Mouse (Mus musculus): ENCODE measurements around the gene A630073D07Rik. TPM values are rescaled to one million over a fixed set of nuclear protein-coding genes. Genes with fewer than 3 reads are reported as not detected.
"Not testable (repeated sequence)": the region's sequence is repeated elsewhere in the genome, so short reads cannot be mapped to it uniquely, and the experiment has no call there.

The A630073D07Rik gene
- not detected in 2 replicates for polyA plus RNA-seq (2015; fragmentation: Nextera tagmentation; extraction: Ambion mirVana)

DNA sequence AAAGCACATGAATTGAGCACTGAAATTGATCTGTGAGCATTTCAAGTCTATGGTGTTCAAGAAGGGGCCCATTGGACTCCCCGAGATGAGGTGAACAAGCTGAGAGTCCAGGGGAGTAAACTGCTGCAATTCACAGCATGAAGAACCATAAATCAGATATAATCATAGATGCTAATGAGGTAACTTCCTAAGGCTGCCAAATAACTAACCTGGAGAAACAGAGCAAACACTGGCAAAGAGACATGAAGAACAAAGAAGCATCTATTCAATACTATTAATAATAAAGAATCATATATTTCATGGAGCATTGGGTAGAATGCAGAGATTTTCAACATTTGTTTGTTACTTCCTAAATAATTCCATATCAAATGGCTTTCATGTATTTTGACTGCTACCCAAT is at the start of gene A630073D07Rik:
A630073D07Rik (minus strand) TSS at position 101 of the 400 bp plus-strand sequence.
- H3K4me2 ChIP-seq (ENCODE audit: low read depth, low read length): no peak within 1 kb of the TSS
- no peak within 1 kb of the TSS for H3K4me3 ChIP-seq (ENCODE audit: low read length)
- 75% methylated on average over 1 of the region's 1 CpGs for WGBS
- no peaks in the 10 kb centered on the region for H3K4me1 ChIP-seq (ENCODE audit: control insufficient read depth, insufficient read depth, low read length)
- H3K36me3 ChIP-seq (ENCODE audit: control insufficient read depth, insufficient read depth, low read length): no peaks in the 10 kb centered on the region
- no peak within 1 kb of the TSS for H3K9ac ChIP-seq (ENCODE audit: low read depth, low read length)
- no peak within 1 kb of the TSS for H3K27ac ChIP-seq (ENCODE audit: low read length)
- no peak for ATAC-seq
- no peaks in the 10 kb centered on the region for H3K27me3 ChIP-seq (replicated peaks; ENCODE audit: control insufficient read depth, insufficient read depth, low read length)
- H3K9me3 ChIP-seq (ENCODE audit: control insufficient read depth, low read length): no peaks in the 10 kb centered on the region

DNA sequence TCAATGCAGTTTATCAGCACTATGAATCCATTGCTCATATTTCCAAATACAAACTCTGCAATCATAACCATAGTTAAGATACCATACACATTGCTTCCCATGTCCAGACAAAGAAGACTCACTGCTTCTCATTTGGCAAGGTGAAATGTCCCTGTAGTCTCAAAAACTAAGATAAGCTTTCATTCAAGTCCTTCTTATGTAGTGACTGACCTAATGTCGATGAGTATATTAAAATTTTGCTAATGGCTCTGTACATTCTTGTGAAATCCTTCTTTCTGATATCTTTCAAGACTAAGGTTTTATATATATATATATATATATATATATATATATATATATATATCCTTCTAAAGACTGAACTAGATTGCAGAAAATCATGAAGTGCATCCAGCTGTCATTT is 49.6 kb upstream of the A630073D07Rik start, which contains the start of gene Tas2r121:
Tas2r121 (minus strand) TSS at position 101 of the 400 bp plus-strand sequence.
- no peak within 1 kb of the TSS for H3K27ac ChIP-seq (ENCODE audit: low read length)
- H3K4me2 ChIP-seq (ENCODE audit: low read depth, low read length): no peak within 1 kb of the TSS
- no peak within 1 kb of the TSS for H3K9ac ChIP-seq (ENCODE audit: low read depth, low read length)
- no peaks in the 10 kb centered on the region for H3K27me3 ChIP-seq (replicated peaks; ENCODE audit: control insufficient read depth, insufficient read depth, low read length)
- ATAC-seq: no peak
- H3K4me3 ChIP-seq (ENCODE audit: low read length): no peak within 1 kb of the TSS
- 73% methylated on average over 1 of the region's 1 CpGs for WGBS
- H3K36me3 ChIP-seq (ENCODE audit: control insufficient read depth, insufficient read depth, low read length): no peaks in the 10 kb centered on the region
- H3K4me1 ChIP-seq (ENCODE audit: control insufficient read depth, insufficient read depth, low read length): no peaks in the 10 kb centered on the region
- H3K9me3 ChIP-seq (ENCODE audit: control insufficient read depth, low read length): no peaks in the 10 kb centered on the region

DNA sequence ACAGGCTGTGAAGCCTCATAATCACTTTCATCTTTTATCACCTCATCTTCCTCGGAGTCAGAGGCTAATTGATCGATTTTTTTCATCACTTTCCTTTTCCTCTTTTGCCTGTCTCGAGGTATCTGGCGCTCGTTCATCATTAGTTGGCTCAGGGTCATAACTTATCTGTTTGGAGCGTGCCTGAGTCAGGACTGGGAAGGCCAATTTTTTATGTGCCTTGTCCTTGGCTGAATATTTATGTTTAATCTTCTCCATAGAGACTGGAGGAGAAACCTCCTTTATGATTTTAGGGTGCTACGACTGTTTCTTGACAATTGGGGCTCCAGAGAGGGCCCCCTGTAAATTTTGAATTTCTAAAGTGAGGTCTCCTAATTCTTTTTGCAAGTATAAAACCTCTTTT is 40.3 kb upstream of the A630073D07Rik start:
- ATAC-seq; H3K4me3 ChIP-seq (ENCODE audit: low read length); H3K36me3 ChIP-seq (ENCODE audit: control insufficient read depth, insufficient read depth, low read length); H3K27ac ChIP-seq (ENCODE audit: low read length); H3K4me1 ChIP-seq (ENCODE audit: control insufficient read depth, insufficient read depth, low read length); H3K27me3 ChIP-seq (replicated peaks; ENCODE audit: control insufficient read depth, insufficient read depth, low read length); H3K4me2 ChIP-seq (ENCODE audit: low read depth, low read length); H3K9ac ChIP-seq (ENCODE audit: low read depth, low read length); H3K9me3 ChIP-seq (ENCODE audit: control insufficient read depth, low read length): not testable (repeated sequence)
- 86% methylated on average over 7 of the region's 7 CpGs for WGBS

DNA sequence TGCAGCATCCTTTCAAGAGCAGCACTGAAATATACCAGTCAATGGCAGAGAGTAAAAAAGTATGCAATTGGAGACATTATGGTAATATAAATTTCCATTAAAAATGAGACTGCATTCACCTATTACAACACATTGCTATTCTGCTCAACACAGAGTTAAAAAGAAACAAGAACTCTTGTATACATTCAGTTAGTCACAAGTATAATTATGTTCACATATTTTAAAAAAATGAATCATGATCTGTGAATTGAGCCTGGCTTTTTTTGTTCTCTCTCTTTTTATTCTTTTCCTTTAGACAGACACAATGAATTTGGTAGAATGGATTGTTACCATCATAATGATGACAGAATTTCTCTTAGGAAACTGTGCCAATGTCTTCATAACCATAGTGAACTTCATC is 5.3 kb upstream of the A630073D07Rik start, which contains the start of gene Tas2r120:
Tas2r120 (plus strand) TSS at position 301 of the 400 bp plus-strand sequence.
- Histone ChIP-seq H3K27ac (ENCODE audit: low read length) (no peak within 1 kb of the TSS), H3K9me3 (ENCODE audit: control insufficient read depth, low read length) (no peaks in the 10 kb centered on the region), H3K27me3 (replicated peaks; ENCODE audit: control insufficient read depth, insufficient read depth, low read length) (no peaks in the 10 kb centered on the region), H3K4me3 (ENCODE audit: low read length) (no peak within 1 kb of the TSS), H3K9ac (ENCODE audit: low read depth, low read length) (no peak within 1 kb of the TSS), H3K36me3 (ENCODE audit: control insufficient read depth, insufficient read depth, low read length) (no peaks in the 10 kb centered on the region), H3K4me2 (ENCODE audit: low read depth, low read length) (no peak within 1 kb of the TSS), H3K4me1 (ENCODE audit: control insufficient read depth, insufficient read depth, low read length) (no peaks in the 10 kb centered on the region)
- ATAC-seq: no peak

DNA sequence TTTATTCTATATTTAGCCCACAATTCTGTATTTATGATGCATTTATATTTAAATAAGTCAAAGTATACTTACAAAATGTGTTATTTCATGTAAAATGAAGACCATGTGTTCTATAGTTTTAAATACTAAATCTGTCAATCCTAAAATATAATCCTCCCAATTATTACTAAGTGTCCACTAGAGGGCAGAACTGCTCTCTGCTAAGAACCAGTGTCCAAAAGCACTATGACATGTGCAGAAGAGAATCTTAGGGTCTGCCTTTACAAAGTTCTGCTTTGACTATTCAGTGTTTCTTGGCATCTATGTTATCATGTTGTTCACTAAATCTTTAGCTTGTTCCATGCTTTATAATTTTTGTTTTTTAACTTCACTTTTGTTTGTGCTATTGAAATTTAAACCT is 1.9 kb downstream of the A630073D07Rik start:
- Histone ChIP-seq H3K9ac (ENCODE audit: low read depth, low read length) (no peak overlapping the region), H3K27me3 (replicated peaks; ENCODE audit: control insufficient read depth, insufficient read depth, low read length) (no peaks in the 10 kb centered on the region), H3K4me3 (ENCODE audit: low read length) (no peak overlapping the region), H3K4me1 (ENCODE audit: control insufficient read depth, insufficient read depth, low read length) (no peaks in the 10 kb centered on the region), H3K4me2 (ENCODE audit: low read depth, low read length) (no peak overlapping the region), H3K36me3 (ENCODE audit: control insufficient read depth, insufficient read depth, low read length) (no peaks in the 10 kb centered on the region), H3K9me3 (ENCODE audit: control insufficient read depth, low read length) (no peaks in the 10 kb centered on the region), H3K27ac (ENCODE audit: low read length) (no peak overlapping the region)
- ATAC-seq: no peak

DNA sequence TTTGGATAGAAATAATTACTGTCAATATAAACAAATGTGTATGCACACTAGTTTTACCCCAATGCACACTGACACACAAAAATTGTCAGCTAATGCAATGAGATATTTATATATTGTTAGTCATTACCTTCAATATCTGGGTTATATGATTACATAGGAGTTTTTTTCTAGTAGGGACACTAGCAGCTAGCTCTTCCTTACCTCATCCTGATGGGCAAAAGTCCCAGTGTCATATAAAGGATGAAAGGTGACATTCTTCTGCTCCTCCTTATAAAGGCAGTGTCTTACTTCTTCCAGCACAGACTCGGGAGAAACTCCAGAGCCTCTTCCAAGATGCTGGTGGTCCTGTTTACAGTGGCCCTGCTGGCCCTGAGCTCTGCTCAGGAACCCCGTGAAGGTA is 55.7 kb downstream of the A630073D07Rik start, which contains the start of gene Prp2:
Prp2 (plus strand) TSS at position 301 of the 400 bp plus-strand sequence.
- H3K9me3 ChIP-seq (ENCODE audit: control insufficient read depth, low read length); H3K27ac ChIP-seq (ENCODE audit: low read length); H3K36me3 ChIP-seq (ENCODE audit: control insufficient read depth, insufficient read depth, low read length); ATAC-seq; H3K4me2 ChIP-seq (ENCODE audit: low read depth, low read length); H3K27me3 ChIP-seq (replicated peaks; ENCODE audit: control insufficient read depth, insufficient read depth, low read length); H3K4me3 ChIP-seq (ENCODE audit: low read length); H3K4me1 ChIP-seq (ENCODE audit: control insufficient read depth, insufficient read depth, low read length); H3K9ac ChIP-seq (ENCODE audit: low read depth, low read length): not testable (repeated sequence)
- 64% methylated on average over 2 of the region's 2 CpGs for WGBS

Other genes with a start within 250 kb of the A630073D07Rik start
- not detected in 2 replicates for gene Prh1, start 81.7 kb downstream of the A630073D07Rik start, polyA plus RNA-seq (2015; fragmentation: Nextera tagmentation; extraction: Ambion mirVana)
- not detected in 2 replicates for gene Prp2, start 55.6 kb downstream of the A630073D07Rik start, polyA plus RNA-seq (2015; fragmentation: Nextera tagmentation; extraction: Ambion mirVana)
- gene Tas2r120, start 5.4 kb upstream of the A630073D07Rik start, polyA plus RNA-seq (2015; fragmentation: Nextera tagmentation; extraction: Ambion mirVana): not detected in 2 replicates
- not detected in 2 replicates for gene Tas2r121, start 49.5 kb upstream of the A630073D07Rik start, polyA plus RNA-seq (2015; fragmentation: Nextera tagmentation; extraction: Ambion mirVana)
- gene Tas2r122, start 60.4 kb upstream of the A630073D07Rik start, polyA plus RNA-seq (2015; fragmentation: Nextera tagmentation; extraction: Ambion mirVana): not detected in 2 replicates
- gene Tas2r115, start 86.5 kb upstream of the A630073D07Rik start, polyA plus RNA-seq (2015; fragmentation: Nextera tagmentation; extraction: Ambion mirVana): not detected in 2 replicates
- not detected in 2 replicates for gene Tas2r124, start 103.2 kb upstream of the A630073D07Rik start, polyA plus RNA-seq (2015; fragmentation: Nextera tagmentation; extraction: Ambion mirVana)
- gene Tas2r102, start 110.6 kb upstream of the A630073D07Rik start, polyA plus RNA-seq (2015; fragmentation: Nextera tagmentation; extraction: Ambion mirVana): not detected in 2 replicates
- not detected in 2 replicates for gene Tas2r136, start 126.6 kb upstream of the A630073D07Rik start, polyA plus RNA-seq (2015; fragmentation: Nextera tagmentation; extraction: Ambion mirVana)
- not detected in 2 replicates for gene Tas2r117, start 151.3 kb upstream of the A630073D07Rik start, polyA plus RNA-seq (2015; fragmentation: Nextera tagmentation; extraction: Ambion mirVana)
- gene Tas2r123, start 195.6 kb upstream of the A630073D07Rik start, polyA plus RNA-seq (2015; fragmentation: Nextera tagmentation; extraction: Ambion mirVana): not detected in 2 replicates
- not detected in 2 replicates for gene Tas2r116, start 203.9 kb upstream of the A630073D07Rik start, polyA plus RNA-seq (2015; fragmentation: Nextera tagmentation; extraction: Ambion mirVana)
- not detected in 2 replicates for gene Tas2r110, start 216.5 kb upstream of the A630073D07Rik start, polyA plus RNA-seq (2015; fragmentation: Nextera tagmentation; extraction: Ambion mirVana)
- not detected in 2 replicates for gene Tas2r113, start 241.5 kb upstream of the A630073D07Rik start, polyA plus RNA-seq (2015; fragmentation: Nextera tagmentation; extraction: Ambion mirVana)

All from intestine, embryonic 16.5 days (tissue).